Mouse (Mus musculus) cerebellum, adult 2 months (tissue): ENCODE measurements around the gene Pdcl3.

Experiments used
- CTCF ChIP-seq: fragments of 200-500 bp; IDR thresholded peaks from 2 replicates; pipeline ENCODE4 v1.5.1; 2011; ENCODE audit warnings: low read depth, mild to moderate bottlenecking, control low read depth, low read length, moderate library complexity, borderline replicate concordance; ENCODE audit not compliant: insufficient read depth
- POLR2A ChIP-seq: fragments of 200-500 bp; IDR thresholded peaks from 2 replicates; pipeline ENCODE4 v1.6.1; 2011; ENCODE audit warnings: low read length, control low read depth, borderline replicate concordance; ENCODE audit not compliant: insufficient read depth

DNA sequence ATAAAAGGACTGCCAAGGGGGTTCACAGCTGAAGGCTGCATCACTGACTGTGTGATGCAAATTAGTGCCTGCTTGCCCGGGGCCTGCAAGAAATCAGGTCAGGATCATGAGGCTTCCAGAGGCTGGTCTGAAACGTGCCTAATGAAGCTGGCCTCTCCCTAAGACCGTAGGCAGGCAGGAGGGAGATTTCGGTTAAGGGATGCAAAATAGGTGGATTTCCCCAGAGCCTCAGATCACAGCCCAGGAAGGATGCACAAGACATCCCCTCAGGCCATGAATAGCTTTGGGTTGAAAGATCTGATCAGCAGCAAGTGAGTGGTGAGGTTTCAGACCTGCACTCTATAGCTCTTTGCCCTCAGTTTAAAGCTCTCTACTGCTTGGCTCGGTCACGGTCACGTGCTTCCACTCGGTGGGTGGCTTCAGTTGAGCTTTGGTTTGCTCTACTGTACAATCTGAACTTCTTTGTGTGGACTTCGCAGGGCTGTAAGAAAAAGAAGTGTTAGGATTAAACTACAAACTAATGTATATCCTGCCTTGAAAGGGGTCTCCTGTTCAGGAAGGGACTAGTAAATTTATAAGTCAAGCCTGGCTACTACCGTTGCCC is 20.4 kb downstream of the Pdcl3 start:
- TF ChIP-seq CTCF (no peak), POLR2A (no peak)
